Mouse (Mus musculus): ENCODE measurements around the gene Skap1.

DNA sequence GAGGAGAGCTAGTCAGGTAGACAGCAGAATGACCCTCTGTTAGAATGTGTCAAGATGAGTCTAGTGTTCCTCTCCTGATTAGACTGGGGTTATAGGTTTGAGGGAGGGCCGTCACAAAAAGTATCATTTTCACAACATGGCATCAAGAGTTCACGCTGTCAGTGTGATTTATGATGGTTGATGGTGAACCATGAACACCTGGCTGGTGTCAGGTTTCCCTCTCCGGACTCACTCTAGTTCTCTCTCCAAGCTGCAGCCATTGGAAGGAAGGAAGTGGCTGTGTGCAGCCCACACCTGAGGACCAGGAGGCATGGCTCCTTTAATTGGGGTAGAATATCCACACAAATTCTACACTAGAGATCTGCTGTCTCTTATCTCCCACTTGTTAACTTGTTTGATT, 18.3 kb downstream of the Skap1 start:
- TF ChIP-seq EP300 (IDR thresholded peaks at IDR 0.05; ENCODE audit: insufficient read depth, low read depth, low read length) (no peak), CTCF (IDR thresholded peaks at IDR 0.05; ENCODE audit: low read depth, low read length) (no peak), POLR2A (IDR thresholded peaks at IDR 0.05; ENCODE audit: insufficient read depth, low read length) (no peak)

Data from ES-Bruce4 (cell line).